ENCODE assay signal across 12 mouse cellular contexts in the genomic region with DNA sequence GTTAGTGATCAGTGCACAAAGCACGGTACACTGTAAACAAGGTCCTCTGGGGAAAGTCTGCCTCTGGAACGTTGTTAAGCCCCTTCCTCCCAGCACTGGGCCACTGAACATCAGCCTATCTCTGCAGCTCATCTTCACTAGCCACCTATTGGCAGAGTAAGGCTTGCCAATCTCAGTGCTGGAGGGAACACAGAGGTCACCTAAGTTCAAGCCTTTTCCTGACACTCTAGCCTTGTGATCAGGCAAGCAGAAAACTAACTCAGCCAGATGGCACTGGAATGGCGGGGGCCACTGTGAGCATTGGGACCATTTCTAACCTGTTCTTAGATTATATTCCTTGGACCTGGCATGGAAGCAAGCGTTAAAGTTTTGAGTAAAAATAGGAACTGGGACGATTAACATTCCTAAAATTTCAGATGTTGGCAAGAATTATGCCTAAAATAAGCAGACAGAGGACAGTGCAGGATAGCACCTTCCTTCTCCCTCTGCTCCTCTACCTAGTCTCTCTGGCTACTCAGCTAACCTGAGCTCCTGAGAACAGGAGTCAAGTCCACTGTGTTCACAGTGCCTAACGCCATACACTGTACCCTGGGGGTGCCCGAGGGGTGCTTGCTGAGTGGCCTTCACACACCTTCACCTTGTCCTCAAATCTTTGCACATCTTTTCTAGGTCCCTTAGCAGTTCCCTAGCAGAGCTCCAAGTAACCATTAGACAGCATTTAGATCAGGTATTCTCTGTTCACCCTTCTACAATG. TPM values are rescaled to one million over a fixed set of nuclear protein-coding genes. Genes with fewer than 3 reads are reported as not detected.
DNase-seq lines count a peak whose midpoint lies in the region; ATAC-seq lines count a peak whose summit lies in the region.
"Had no signal": no experiment of that assay in that cellular context is flagged by ENCODE, and none has a peak within 500 bp of the region (broad histone marks: within the 10 kb centered on the region; RNA-seq: fewer than 3 reads in every experiment).

No protein-coding gene starts in this region.

- H3K4me2 ChIP-seq in kidney, embryonic 16.5 days (replicated peaks; ENCODE audit: low read depth, low read length): 0 out of 2 replicates have a peak overlapping the region, but pooled peaks have one; percentile 0
- H3K4me2 ChIP-seq: heart, embryonic 15.5 days; limb, embryonic 12.5 days had no signal

- DNase-seq in gastrocnemius, adult 18-20 months (ENCODE audit: low spot score): peak; percentile 38
- DNase-seq in gastrocnemius, postnatal 36 days: no peak
- DNase-seq in right cerebral cortex, adult 18-20 months: peak; percentile 38
- no peak for DNase-seq in right cerebral cortex, postnatal 10 days (ENCODE audit: low spot score in 2 of 2)
- DNase-seq in urinary bladder, postnatal 4 days (ENCODE audit: low spot score in 2 of 2): no peak

- WGBS in kidney, embryonic 16.5 days: 40% methylated on average over 7 of the region's 7 CpGs

- ATAC-seq in kidney, embryonic 16.5 days (ENCODE audit: low FRiP score, low TSS enrichment): peak; percentile 63
- ATAC-seq in megakaryocyte, adult 5-6 weeks (ENCODE audit: poor library complexity, severe bottlenecking): no peak
- ATAC-seq: forebrain, embryonic 16.5 days; lung, postnatal 0 days had no signal

- no peaks in the 10 kb centered on the region for H3K9me3 ChIP-seq in kidney, embryonic 16.5 days (ENCODE audit: low read length)
- H3K9me3 ChIP-seq: heart, embryonic 15.5 days; limb, embryonic 12.5 days had no signal

- intact Hi-C loops in gastrocnemius, postnatal 36 days (cut with DNase I): no loop called here

- H3K4me1 ChIP-seq in kidney, embryonic 16.5 days (ENCODE audit: insufficient read depth, low read length): peaks cover 48% of the 10 kb centered on the region

- no peaks in the 10 kb centered on the region for H3K27me3 ChIP-seq in kidney, embryonic 16.5 days (ENCODE audit: insufficient read depth, low read length)
- H3K27me3 ChIP-seq: CH12.LX; heart, embryonic 15.5 days; limb, embryonic 12.5 days had no signal

- peak overlapping the region; percentile 70 for H3K27ac ChIP-seq in kidney, embryonic 16.5 days (ENCODE audit: low read length)
- H3K27ac ChIP-seq: heart, embryonic 15.5 days; limb, embryonic 12.5 days had no signal

- H3K4me3 ChIP-seq in kidney, embryonic 16.5 days (ENCODE audit: low read length): no peak overlapping the region
- H3K4me3 ChIP-seq: heart, embryonic 15.5 days; limb, embryonic 12.5 days had no signal

- no peaks in the 10 kb centered on the region for H3K36me3 ChIP-seq in kidney, embryonic 16.5 days (ENCODE audit: insufficient read depth, low read length)
- H3K36me3 ChIP-seq: heart, embryonic 15.5 days; limb, embryonic 12.5 days had no signal

- H3K9ac ChIP-seq in kidney, embryonic 16.5 days (replicated peaks; ENCODE audit: low read length): no peak overlapping the region
- H3K9ac ChIP-seq: heart, embryonic 15.5 days; limb, embryonic 12.5 days had no signal

RNA-seq across cellular contexts. Expression of gene Kif16b, which starts 18.3 kb away (rescaled TPM):
- 10 to 100 TPM; 33.3 to 46.1 TPM for total RNA-seq in gastrocnemius, adult 18-20 months (2021)
- 10 to 100 TPM; 29.4 to 36.8 TPM for total RNA-seq in gastrocnemius, postnatal 36 days (2021)
- 18.2 and 20.4 TPM in 2 replicates for polyA plus RNA-seq in kidney, embryonic 16.5 days (2015; fragmentation: Nextera tagmentation; extraction: Ambion mirVana)
- total RNA-seq in megakaryocyte, adult 5-6 weeks (2015): 12.9 and 15.1 TPM in 2 replicates
- total RNA-seq in megakaryocyte, adult 5-6 weeks (2017): 16.4 and 19.0 TPM in 2 replicates

Comparison
In these comparisons a context has a peak if more than half of its experiments do, and no peak if none do; other contexts are left out.
1. DNase-seq: peak in gastrocnemius, adult 18-20 months (single experiment) and right cerebral cortex, adult 18-20 months (single experiment); none in gastrocnemius, postnatal 36 days (0 of 2), right cerebral cortex, postnatal 10 days (0 of 2) and urinary bladder, postnatal 4 days (0 of 2).